In the genomic region with DNA sequence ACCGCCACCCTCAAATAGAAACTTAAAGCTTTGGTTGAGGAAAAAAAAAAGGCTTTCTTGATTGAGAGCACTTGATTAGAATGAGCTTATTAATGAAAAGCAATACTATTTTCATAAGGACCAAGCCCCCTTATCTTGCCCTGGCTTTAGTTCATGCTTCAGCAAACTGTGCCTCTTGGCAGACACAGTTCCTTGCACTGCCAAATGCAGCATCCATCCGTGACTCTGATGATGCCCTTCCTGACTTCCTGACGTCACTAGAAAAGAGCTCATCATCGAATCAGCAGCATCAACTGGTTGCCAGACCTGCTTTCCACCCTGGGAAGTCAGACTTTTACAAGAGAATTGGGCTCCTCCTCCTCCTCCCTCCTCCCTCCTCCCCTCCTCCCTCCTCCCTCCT, we compare ENCODE assay signal across 27 mouse cellular contexts.
DNase-seq lines count a peak whose midpoint lies in the region; ATAC-seq and TF ChIP-seq lines count a peak whose summit lies in the region.
"Had no signal": no experiment of that assay in that cellular context is flagged by ENCODE, and none has a peak within 500 bp of the region (broad histone marks: within the 10 kb centered on the region; RNA-seq: fewer than 3 reads in every experiment).

No protein-coding gene starts in this region.

- H3K9ac ChIP-seq in embryonic facial prominence, embryonic 14.5 days (ENCODE audit: low read depth, low read length), result no peak overlapping the region
- no peak overlapping the region for H3K9ac ChIP-seq in lung, embryonic 14.5 days
- H3K9ac ChIP-seq: embryonic facial prominence, embryonic 12.5 days; embryonic facial prominence, embryonic 15.5 days; forebrain, embryonic 12.5 days had no signal

- no peak overlapping the region for H3K4me2 ChIP-seq in embryonic facial prominence, embryonic 14.5 days (ENCODE audit: low read depth, low read length)
- no peak overlapping the region for H3K4me2 ChIP-seq in lung, embryonic 14.5 days
- H3K4me2 ChIP-seq: embryonic facial prominence, embryonic 12.5 days; embryonic facial prominence, embryonic 15.5 days; forebrain, embryonic 12.5 days had no signal

- no peak for ATAC-seq in embryonic facial prominence, embryonic 14.5 days (ENCODE audit: low read depth)
- ATAC-seq in lung, embryonic 14.5 days (ENCODE audit: insufficient read depth), result no peak
- ATAC-seq: CD4-positive, CD25-positive, alpha-beta regulatory T cell, adult 4 months; forebrain, embryonic 14.5 days; forebrain, embryonic 16.5 days had no signal

- WGBS in embryonic facial prominence, embryonic 14.5 days, result 67% methylated on average over 4 of the region's 4 CpGs
- 80% methylated on average over 4 of the region's 4 CpGs for WGBS in embryonic facial prominence, embryonic 10.5 days
- WGBS in kidney, adult 2 months, result 37% methylated on average over 4 of the region's 4 CpGs
- 60% methylated on average over 4 of the region's 4 CpGs for WGBS in lung, embryonic 14.5 days

- H3K4me1 ChIP-seq in embryonic facial prominence, embryonic 14.5 days (ENCODE audit: control insufficient read depth, insufficient read depth, low read length), result no peaks in the 10 kb centered on the region
- H3K4me1 ChIP-seq in embryonic facial prominence, embryonic 10.5 days, result no peaks in the 10 kb centered on the region
- no peaks in the 10 kb centered on the region for H3K4me1 ChIP-seq in kidney, adult 2 months (ENCODE audit: control insufficient read depth, insufficient read depth, low read length)
- H3K4me1 ChIP-seq in lung, embryonic 14.5 days (ENCODE audit: insufficient read depth), result no peaks in the 10 kb centered on the region
- H3K4me1 ChIP-seq: embryonic facial prominence, embryonic 12.5 days; embryonic facial prominence, embryonic 15.5 days; forebrain, embryonic 10.5 days; forebrain, embryonic 12.5 days had no signal

- no peak overlapping the region for H3K4me3 ChIP-seq in embryonic facial prominence, embryonic 14.5 days (ENCODE audit: low read depth, low read length)
- H3K4me3 ChIP-seq in embryonic facial prominence, embryonic 10.5 days, result no peak overlapping the region
- no peak overlapping the region for H3K4me3 ChIP-seq in kidney, adult 2 months (ENCODE audit: insufficient read depth, low read depth, low read length)
- H3K4me3 ChIP-seq in lung, embryonic 14.5 days (ENCODE audit: low read depth, low read length), result no peak overlapping the region
- H3K4me3 ChIP-seq: embryonic facial prominence, embryonic 12.5 days; embryonic facial prominence, embryonic 15.5 days; erythroblast, embryonic 14.5 days; forebrain, embryonic 10.5 days; forebrain, embryonic 12.5 days had no signal

- no peaks in the 10 kb centered on the region for H3K36me3 ChIP-seq in embryonic facial prominence, embryonic 14.5 days (ENCODE audit: control insufficient read depth, insufficient read depth, low read length)
- H3K36me3 ChIP-seq in embryonic facial prominence, embryonic 10.5 days (replicated peaks), result no peaks in the 10 kb centered on the region
- no peaks in the 10 kb centered on the region for H3K36me3 ChIP-seq in kidney, adult 2 months (ENCODE audit: control insufficient read depth, insufficient read depth, low read length)
- no peaks in the 10 kb centered on the region for H3K36me3 ChIP-seq in lung, embryonic 14.5 days (ENCODE audit: insufficient read depth)
- H3K36me3 ChIP-seq: embryonic facial prominence, embryonic 12.5 days; embryonic facial prominence, embryonic 15.5 days; forebrain, embryonic 10.5 days; forebrain, embryonic 12.5 days; G1E had no signal

- H3K27me3 ChIP-seq in embryonic facial prominence, embryonic 14.5 days (replicated peaks; ENCODE audit: control insufficient read depth, insufficient read depth, low read length), result no peaks in the 10 kb centered on the region
- no peaks in the 10 kb centered on the region for H3K27me3 ChIP-seq in embryonic facial prominence, embryonic 10.5 days (replicated peaks; ENCODE audit: low read depth, poor library complexity, severe bottlenecking)
- H3K27me3 ChIP-seq in kidney, adult 2 months (replicated peaks; ENCODE audit: control insufficient read depth, insufficient read depth, low read length), result no peaks in the 10 kb centered on the region
- no peaks in the 10 kb centered on the region for H3K27me3 ChIP-seq in lung, embryonic 14.5 days (ENCODE audit: insufficient read depth, low read length)
- H3K27me3 ChIP-seq: CH12.LX; embryonic facial prominence, embryonic 12.5 days; embryonic facial prominence, embryonic 15.5 days; forebrain, embryonic 12.5 days had no signal

- no peaks in the 10 kb centered on the region for H3K9me3 ChIP-seq in embryonic facial prominence, embryonic 14.5 days (ENCODE audit: control insufficient read depth, low read length)
- no peaks in the 10 kb centered on the region for H3K9me3 ChIP-seq in embryonic facial prominence, embryonic 10.5 days
- no peaks in the 10 kb centered on the region for H3K9me3 ChIP-seq in lung, embryonic 14.5 days (ENCODE audit: low read depth, low read length)
- H3K9me3 ChIP-seq: embryonic facial prominence, embryonic 12.5 days; embryonic facial prominence, embryonic 15.5 days; forebrain, embryonic 10.5 days; forebrain, embryonic 12.5 days; G1E had no signal

- no peak for TF ChIP-seq CTCF in kidney, adult 2 months (conservative IDR thresholded peaks at IDR 0.05; ENCODE audit: insufficient read depth, insufficient read length, low read depth, low read length)
- no peak for TF ChIP-seq CTCF in lung, embryonic 14.5 days (IDR thresholded peaks at IDR 0.05; ENCODE audit: low read depth)

- peak; percentile 57 to 65 for DNase-seq in cerebellum, postnatal 10 days
- no peak for DNase-seq in cerebellum, postnatal 25 days
- peak; percentile 16 for DNase-seq in embryonic facial prominence, embryonic 14.5 days (ENCODE audit: low spot score)
- no peak for DNase-seq in embryonic facial prominence, embryonic 10.5 days (ENCODE audit: low spot score)
- DNase-seq in kidney, adult 2 months, result peak; percentile 33
- DNase-seq in kidney, adult 8-10 months, result no peak
- peak; percentile 28 for DNase-seq in lung, embryonic 14.5 days
- DNase-seq in lung, postnatal 10 days, result no peak
- DNase-seq: adrenal gland, adult 2 months; adrenal gland, postnatal 10 days; adrenal gland, postnatal 25 days; B cell, adult 2 months; cerebellum, adult 11 months; cerebellum, adult 2 months; cerebellum, adult 9-10 months; cerebellum, postnatal 36 days; embryo, embryonic 11 days had no signal

- H3K27ac ChIP-seq in embryonic facial prominence, embryonic 14.5 days (replicated peaks; ENCODE audit: low read depth, low read length), result no peak overlapping the region
- no peak overlapping the region for H3K27ac ChIP-seq in embryonic facial prominence, embryonic 10.5 days (replicated peaks)
- H3K27ac ChIP-seq in kidney, adult 2 months (ENCODE audit: insufficient read depth, low read depth, low read length), result no peak overlapping the region
- no peak overlapping the region for H3K27ac ChIP-seq in lung, embryonic 14.5 days (ENCODE audit: low read depth)
- H3K27ac ChIP-seq: embryonic facial prominence, embryonic 12.5 days; embryonic facial prominence, embryonic 15.5 days; forebrain, embryonic 10.5 days; forebrain, embryonic 12.5 days had no signal

- TF ChIP-seq POLR2A in kidney, adult 2 months (IDR thresholded peaks at IDR 0.05; ENCODE audit: low read depth, low read length), result no peak

Comparison
In these comparisons a context has a peak if more than half of its experiments do, and no peak if none do; other contexts are left out.
1. DNase-seq: peak in cerebellum, postnatal 10 days (2 of 2), embryonic facial prominence, embryonic 14.5 days (single experiment), kidney, adult 2 months (single experiment) and lung, embryonic 14.5 days (single experiment); none in cerebellum, postnatal 25 days (0 of 2), embryonic facial prominence, embryonic 10.5 days (single experiment), kidney, adult 8-10 months (0 of 2) and lung, postnatal 10 days (single experiment).